Mouse (Mus musculus) liver, postnatal 0 days (tissue): ENCODE measurements around the gene Tctn1.

ENCODE experiments used
- CTCF ChIP-seq: sonication (generic); IDR thresholded peaks from 2 replicates; pipeline ENCODE4 v1.5.1; 2016; ENCODE audit warnings: antibody characterized with exemption, low read depth
- EP300 ChIP-seq: IDR thresholded peaks from 2 replicates; pipeline ENCODE4 v1.6.1; 2016; ENCODE audit warnings: antibody characterized with exemption, low read depth, mild to moderate bottlenecking

DNA sequence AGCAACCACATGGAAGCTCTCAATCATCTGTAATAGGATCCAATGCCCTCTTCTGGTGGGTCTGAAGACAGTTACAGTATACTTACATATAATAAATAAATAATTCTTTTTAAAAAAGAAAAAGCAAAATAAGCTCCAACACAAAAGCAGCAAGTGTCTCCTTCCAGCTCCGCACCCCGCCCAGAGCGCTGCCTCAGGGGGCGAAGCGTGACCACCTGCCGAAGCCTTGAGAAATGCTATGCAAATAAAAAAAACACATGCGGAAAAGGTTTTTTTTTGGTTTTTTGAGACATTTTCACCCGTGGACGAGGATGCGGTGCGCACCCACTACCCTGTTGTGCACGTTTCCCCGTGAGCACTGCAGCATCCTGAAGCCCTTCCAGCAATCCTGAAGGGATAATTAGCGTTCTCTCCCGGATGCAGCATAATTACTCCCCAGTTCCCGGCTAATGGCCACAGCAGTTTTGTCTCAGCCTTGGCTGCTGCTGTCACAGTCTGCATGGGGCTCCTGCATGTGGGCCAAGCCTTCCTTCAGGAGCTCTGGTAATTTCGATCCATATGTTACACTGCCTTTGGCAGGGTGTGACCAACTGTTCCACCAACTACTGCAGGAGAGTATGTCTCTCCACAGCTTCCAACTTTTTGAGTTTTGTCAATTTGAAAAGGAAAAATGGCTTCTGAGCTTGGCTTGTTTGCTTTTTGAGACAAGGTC lies 12.2 kb downstream of the Tctn1 start:
- no peak for TF ChIP-seq CTCF
- no peak for TF ChIP-seq EP300
